Mouse (Mus musculus) forebrain, postnatal 0 days (tissue): ENCODE measurements around the gene B630019K06Rik. TPM values are rescaled to one million over a fixed set of nuclear protein-coding genes. Genes with fewer than 3 reads are reported as not detected.

Source experiments
- ATAC-seq: fragments of 200-750 bp; cut with Nextera tagmentation; 2 replicates; pipeline ENCODE4 v1.8.0; 2017; ENCODE audit warnings: mild to moderate bottlenecking, moderate library complexity
- DNase-seq: peaks from one replicate; pipeline ENCODE4 v3.0.0-alpha.2; 2015
- H3K27ac ChIP-seq: fragments of 300-500 bp; sonication (generic); 2 replicates; pipeline ENCODE4 v1.5.1; 2014; ENCODE audit warnings: low read depth, mild to moderate bottlenecking, antibody characterized with exemption, low read length, moderate library complexity, mixed read lengths
- H3K27me3 ChIP-seq: fragments of 300-500 bp; sonication (generic); 2 replicates; pipeline ENCODE4 v1.6.1; 2014; ENCODE audit warnings: mild to moderate bottlenecking, low read length, mixed read lengths; ENCODE audit not compliant: insufficient read depth
- H3K36me3 ChIP-seq: fragments of 300-500 bp; sonication (generic); 2 replicates; pipeline ENCODE4 v1.6.1; 2014; ENCODE audit warnings: mild to moderate bottlenecking, moderate library complexity; ENCODE audit not compliant: insufficient read depth
- H3K4me1 ChIP-seq: fragments of 300-500 bp; sonication (generic); 2 replicates; pipeline ENCODE4 v1.6.1; 2014; ENCODE audit warnings: antibody characterized with exemption; ENCODE audit not compliant: insufficient read depth
- H3K4me2 ChIP-seq: fragments of 300-500 bp; sonication (generic); 2 replicates; pipeline ENCODE4 v1.6.1; 2014; ENCODE audit warnings: low read depth, mild to moderate bottlenecking, moderate library complexity
- H3K4me3 ChIP-seq: fragments of 300-500 bp; sonication (generic); 2 replicates; pipeline ENCODE4 v1.5.1; 2014; ENCODE audit warnings: low read depth, low read length, mixed read lengths
- H3K9ac ChIP-seq: fragments of 300-500 bp; sonication (generic); 2 replicates; pipeline ENCODE4 v1.6.1; 2014; ENCODE audit warnings: mild to moderate bottlenecking
- H3K9me3 ChIP-seq: fragments of 300-500 bp; sonication (generic); 2 replicates; pipeline ENCODE4 v1.6.1; 2016; ENCODE audit warnings: low read length
- CTCF ChIP-seq: sonication (generic); IDR thresholded peaks from 2 replicates; pipeline ENCODE4 v1.5.1; 2016; ENCODE audit warnings: antibody characterized with exemption, control low read depth, low read depth
- WGBS: fragments of 180-500 bp; shearing (Covaris S2); extraction: QIAGEN DNeasy Blood & Tissue Kit; methylation state at CpG from one replicate; pipeline ENCODE4 v1.1.7; 2014; 5-methylcytosine and 5-hydroxymethylcytosine counted together
- polyA plus RNA-seq: library from polyadenylated mRNA; unstranded; fragments of >200 nt; fragmentation: Nextera tagmentation; extraction: Ambion mirVana; gene quantifications from 2 replicates; pipeline ENCODE4 v1.2.1, GENCODE M21; 2015
- total RNA-seq: library from RNA; depleted of rRNA; stranded (reverse); fragments of >200 nt; gene quantifications from 2 replicates; pipeline ENCODE4 v1.2.3, GENCODE M21; 2014; rRNA removed

The B630019K06Rik gene
- total and polyA plus RNA-seq, 2 experiments from 2014 or later = 27.1 to 60.1 TPM

DNA sequence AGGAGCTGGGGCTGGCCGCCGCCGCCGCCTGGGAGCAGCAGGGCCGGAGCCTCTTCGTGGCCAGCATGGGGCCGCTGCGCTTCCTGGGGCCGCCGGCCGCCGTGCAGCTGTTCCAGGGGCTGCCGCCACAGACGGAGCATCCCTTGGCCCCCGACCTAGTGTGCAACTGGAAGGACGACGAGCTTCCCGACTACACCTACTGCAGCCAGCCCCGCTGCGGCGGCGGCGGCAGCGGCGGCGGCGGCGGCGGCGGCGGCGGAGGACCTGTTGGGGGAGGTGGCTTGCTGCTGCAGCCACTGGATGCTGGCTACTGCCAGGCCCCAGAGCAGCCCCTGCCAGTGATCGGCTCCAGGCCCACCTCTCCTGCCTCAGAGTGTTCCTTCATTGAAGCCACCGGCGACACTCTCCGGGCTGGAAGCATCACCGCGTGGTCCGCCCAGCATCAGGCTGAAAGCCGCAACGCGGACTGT lies 1.0 kb downstream of the B630019K06Rik start:
- H3K9ac ChIP-seq = peak overlapping the region; percentile 75
- DNase-seq (no peak), ATAC-seq (peak; percentile 70)
- peak overlapping the region; percentile 86 for H3K27ac ChIP-seq
- no peaks in the 10 kb centered on the region for H3K9me3 ChIP-seq
- no peaks in the 10 kb centered on the region for H3K4me1 ChIP-seq
- WGBS = 30% methylated on average over 27 of the region's 42 CpGs
- TF ChIP-seq CTCF = no peak
- 0 out of 2 replicates have a peak, but pooled peaks cover 3% of the 10 kb centered on the region for H3K36me3 ChIP-seq
- no peaks in the 10 kb centered on the region for H3K27me3 ChIP-seq
- H3K4me3 ChIP-seq = peak overlapping the region; percentile 51
- H3K4me2 ChIP-seq = peak overlapping the region; percentile 66

DNA sequence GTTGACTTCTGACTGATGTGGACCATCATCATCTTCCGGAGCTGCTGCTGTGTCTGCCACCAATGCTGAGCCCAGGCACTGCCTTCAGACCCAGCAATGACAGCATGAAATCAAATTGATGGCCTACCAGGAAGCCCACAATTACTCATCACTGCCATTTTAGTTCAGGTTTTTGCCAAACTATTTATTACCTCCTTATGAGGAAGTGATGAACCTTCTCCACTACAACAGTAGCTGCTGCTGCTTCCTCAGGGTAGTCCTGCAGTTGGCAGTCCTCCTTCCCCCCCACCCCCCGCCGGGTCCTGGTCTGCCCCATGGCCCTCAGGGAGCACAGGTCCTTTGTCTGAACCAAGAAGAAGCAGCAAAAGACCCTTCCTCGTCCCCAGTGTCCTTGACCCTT lies 8.6 kb downstream of the B630019K06Rik start:
- no peak overlapping the region for H3K27ac ChIP-seq
- no peaks in the 10 kb centered on the region for H3K27me3 ChIP-seq
- ATAC-seq = no peak
- H3K9me3 ChIP-seq = no peaks in the 10 kb centered on the region
- WGBS = 78% methylated on average over 4 of the region's 4 CpGs
- no peaks in the 10 kb centered on the region for H3K4me1 ChIP-seq
- H3K9ac ChIP-seq = no peak overlapping the region
- no peak for DNase-seq
- no peak overlapping the region for H3K4me2 ChIP-seq
- TF ChIP-seq CTCF = no peak
- no peak overlapping the region for H3K4me3 ChIP-seq
- H3K36me3 ChIP-seq = no peaks in the 10 kb centered on the region

DNA sequence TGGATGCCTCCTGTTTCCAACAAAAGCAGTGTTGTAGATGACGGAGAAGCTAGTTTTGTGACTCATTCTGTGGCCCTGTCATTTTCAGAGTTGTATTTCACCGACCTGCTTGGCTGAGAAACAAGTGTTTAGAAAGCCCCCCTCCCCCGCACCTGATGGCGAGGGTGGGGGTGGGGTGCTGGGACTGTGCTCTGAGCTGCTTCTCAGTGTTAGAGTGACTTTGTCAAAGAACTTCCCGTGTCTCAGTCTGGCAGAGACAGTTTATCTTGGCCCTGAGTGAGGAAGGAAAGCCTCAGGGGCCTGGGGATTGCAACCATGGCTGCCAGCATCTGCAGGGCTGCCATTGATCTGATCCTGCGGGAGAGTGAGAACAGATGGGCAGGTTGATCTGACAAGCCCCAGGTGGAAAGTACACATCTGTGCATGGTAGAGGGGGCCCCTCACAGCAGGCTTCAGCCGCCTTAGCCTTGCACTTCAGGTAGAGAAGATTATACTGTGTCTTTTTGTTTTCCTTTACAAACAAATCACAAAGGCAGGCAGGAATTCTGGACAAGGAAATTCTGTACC lies 9.8 kb downstream of the B630019K06Rik start:
- no peak for ATAC-seq
- Histone ChIP-seq H3K4me3 (no peak overlapping the region), H3K4me2 (no peak overlapping the region), H3K9me3 (no peaks in the 10 kb centered on the region), H3K4me1 (no peaks in the 10 kb centered on the region), H3K27me3 (no peaks in the 10 kb centered on the region), H3K27ac (no peak overlapping the region), H3K36me3 (no peaks in the 10 kb centered on the region), H3K9ac (no peak overlapping the region)
- WGBS = 39% methylated on average over 7 of the region's 7 CpGs
- TF ChIP-seq CTCF = no peak
- no peak for DNase-seq

DNA sequence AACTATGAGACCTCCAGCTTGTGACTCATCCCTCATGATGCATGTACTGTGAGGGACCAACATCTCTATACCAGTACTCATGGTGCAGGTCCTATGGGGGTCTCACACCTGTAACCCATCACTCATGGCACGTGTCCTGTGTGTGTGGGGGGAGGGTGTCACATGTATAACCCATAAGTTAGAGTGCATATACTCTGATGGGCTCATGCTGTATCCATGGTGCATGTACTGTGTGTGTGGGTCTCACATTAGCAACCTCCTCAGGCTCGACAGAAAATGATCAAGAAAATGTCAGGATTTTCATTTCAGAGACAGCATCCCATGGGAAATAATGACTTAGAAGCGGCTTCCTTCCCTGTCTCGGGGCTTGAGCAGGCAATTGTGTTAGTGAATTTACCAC lies 28.9 kb downstream of the B630019K06Rik start:
- H3K9ac ChIP-seq = no peak overlapping the region
- H3K9me3 ChIP-seq = no peaks in the 10 kb centered on the region
- H3K27ac ChIP-seq = no peak overlapping the region
- H3K36me3 ChIP-seq = no peaks in the 10 kb centered on the region
- TF ChIP-seq CTCF = no peak
- ATAC-seq (no peak; the same call in 1 of the 2 replicates), DNase-seq (no peak)
- H3K27me3 ChIP-seq = no peaks in the 10 kb centered on the region
- no peak overlapping the region for H3K4me3 ChIP-seq
- no peak overlapping the region for H3K4me2 ChIP-seq
- no peaks in the 10 kb centered on the region for H3K4me1 ChIP-seq
- 72% methylated on average over 4 of the region's 4 CpGs for WGBS

DNA sequence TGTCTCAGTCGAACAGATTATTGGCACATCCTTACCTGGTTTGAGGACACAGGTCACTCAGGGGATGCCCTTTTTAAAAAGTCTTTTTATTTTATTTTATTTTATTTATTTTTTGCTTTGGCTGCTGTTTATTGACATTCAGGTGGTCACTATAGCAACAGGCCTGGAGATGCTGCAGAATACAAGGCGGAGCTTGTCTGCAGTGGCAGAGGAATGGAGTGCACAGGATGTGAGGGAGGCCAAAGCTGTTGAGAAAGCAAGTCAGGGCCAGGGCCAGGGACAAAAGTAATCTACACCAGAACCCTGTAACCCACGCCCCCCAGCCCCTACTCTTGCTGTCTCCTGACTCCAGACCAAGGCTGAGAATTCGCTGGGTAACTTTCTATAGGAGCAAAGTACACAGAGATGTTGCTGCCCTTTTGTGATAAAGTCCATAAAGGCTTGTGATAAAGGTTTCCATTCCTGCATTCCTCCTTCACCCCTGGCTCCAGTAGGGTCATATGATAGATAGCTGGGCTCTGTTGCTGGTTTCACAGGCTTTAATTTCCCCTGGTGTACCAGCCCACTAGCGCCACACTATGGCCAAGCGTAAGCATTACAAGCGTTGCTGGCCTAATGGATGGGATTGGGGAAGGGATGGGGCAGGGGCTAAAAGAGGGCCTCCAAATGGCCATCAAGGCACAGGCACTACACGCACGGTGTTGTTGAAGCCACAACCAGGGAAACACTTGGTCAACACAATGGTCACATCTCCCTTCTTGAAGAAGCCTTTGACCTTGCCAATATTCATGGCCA lies 29.8 kb downstream of the B630019K06Rik start:
- ATAC-seq (peak; percentile 64; the same call in 1 of the 2 replicates), DNase-seq (peak; percentile 17)
- no peak overlapping the region for H3K9ac ChIP-seq
- 61% methylated on average over 9 of the region's 9 CpGs for WGBS
- H3K9me3 ChIP-seq = no peaks in the 10 kb centered on the region
- H3K4me2 ChIP-seq = no peak overlapping the region
- H3K27ac ChIP-seq = no peak overlapping the region
- no peaks in the 10 kb centered on the region for H3K4me1 ChIP-seq
- no peak overlapping the region for H3K4me3 ChIP-seq
- TF ChIP-seq CTCF = peak; percentile 45
- no peaks in the 10 kb centered on the region for H3K36me3 ChIP-seq
- H3K27me3 ChIP-seq = no peaks in the 10 kb centered on the region

DNA sequence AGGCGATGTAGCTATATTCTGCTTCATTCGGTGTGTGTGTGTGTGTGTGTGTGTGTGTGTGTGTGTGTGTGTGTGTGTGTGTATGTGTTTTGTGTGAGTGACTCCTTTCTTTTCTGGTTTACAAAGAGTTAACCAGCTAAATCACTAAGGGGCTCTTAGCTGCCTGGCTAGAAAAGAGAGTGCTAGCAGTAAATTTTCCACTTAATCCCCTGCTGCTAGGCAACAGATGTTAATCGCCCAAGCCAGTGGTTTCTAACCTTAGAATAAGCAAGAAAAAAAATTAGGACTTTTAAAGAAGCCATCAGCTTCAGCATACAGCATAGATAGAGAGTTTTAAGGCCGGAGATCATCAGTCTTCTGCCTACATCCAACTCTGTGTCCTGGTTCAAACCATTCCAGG lies 35.1 kb downstream of the B630019K06Rik start:
- ATAC-seq (no peak; the same call in 1 of the 2 replicates), DNase-seq (no peak)
- no peaks in the 10 kb centered on the region for H3K4me1 ChIP-seq
- no peak for TF ChIP-seq CTCF
- H3K9ac ChIP-seq = no peak overlapping the region
- WGBS = 26% methylated on average over 4 of the region's 4 CpGs
- H3K9me3 ChIP-seq = no peaks in the 10 kb centered on the region
- no peak overlapping the region for H3K4me2 ChIP-seq
- no peak overlapping the region for H3K27ac ChIP-seq
- H3K27me3 ChIP-seq = no peaks in the 10 kb centered on the region
- no peaks in the 10 kb centered on the region for H3K36me3 ChIP-seq
- H3K4me3 ChIP-seq = no peak overlapping the region

DNA sequence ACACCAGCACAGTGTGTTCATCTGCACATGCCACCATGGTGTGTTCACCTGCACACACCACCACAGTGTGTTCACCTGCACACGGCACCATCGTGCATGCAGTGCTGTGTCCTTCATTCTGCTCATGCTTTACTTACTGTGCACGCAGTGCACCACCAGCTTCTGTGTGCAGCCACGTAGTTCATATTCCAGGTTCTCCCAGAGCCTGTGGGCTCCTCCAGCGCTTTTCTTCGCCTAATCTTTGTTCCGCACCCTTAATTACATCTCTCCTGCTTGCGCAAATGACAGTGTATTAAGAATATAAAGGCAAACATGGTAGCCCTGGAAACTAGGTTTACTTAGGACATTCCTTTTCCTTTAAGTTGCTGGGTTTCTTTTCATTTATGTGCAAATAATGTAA lies 51.9 kb downstream of the B630019K06Rik start:
- 67% methylated on average over 8 of the region's 8 CpGs for WGBS
- Histone ChIP-seq H3K4me1 (no peaks in the 10 kb centered on the region), H3K27ac (no peak overlapping the region), H3K9me3 (no peaks in the 10 kb centered on the region), H3K27me3 (no peaks in the 10 kb centered on the region), H3K36me3 (no peaks in the 10 kb centered on the region), H3K9ac (no peak overlapping the region), H3K4me3 (no peak overlapping the region), H3K4me2 (no peak overlapping the region)
- ATAC-seq (no peak), DNase-seq (no peak)
- TF ChIP-seq CTCF = no peak

Other genes starting within 250 kb of the B630019K06Rik start
- not detected in 2 replicates for gene Ssxb8, start 201.5 kb upstream of the B630019K06Rik start, total RNA-seq
- not detected in 2 replicates for gene Ssxb8, start 201.5 kb upstream of the B630019K06Rik start, polyA plus RNA-seq
- not detected in 2 replicates for gene Ssx9, start 143.9 kb upstream of the B630019K06Rik start, total RNA-seq
- gene Ssx9, start 143.9 kb upstream of the B630019K06Rik start, polyA plus RNA-seq = not detected in 2 replicates
- 0.38 TPM in 1 of 2 replicates, not detected in the other for gene Ssxb5, start 88.7 kb upstream of the B630019K06Rik start, total RNA-seq
- gene Ssxb5, start 88.7 kb upstream of the B630019K06Rik start, polyA plus RNA-seq = not detected in 2 replicates
- not detected in 2 replicates for gene Gm6592, start 48.4 kb upstream of the B630019K06Rik start, total RNA-seq
- not detected in 2 replicates for gene Gm6592, start 48.4 kb upstream of the B630019K06Rik start, polyA plus RNA-seq
- gene Gm5751, start 18.1 kb upstream of the B630019K06Rik start, total RNA-seq = not detected in 2 replicates
- gene Gm5751, start 18.1 kb upstream of the B630019K06Rik start, polyA plus RNA-seq = not detected in 2 replicates
- gene Fthl17b, start 70.6 kb downstream of the B630019K06Rik start, total RNA-seq = not detected in 2 replicates
- gene Fthl17b, start 70.6 kb downstream of the B630019K06Rik start, polyA plus RNA-seq = not detected in 2 replicates
- gene Fthl17c, start 84.2 kb downstream of the B630019K06Rik start, total RNA-seq = not detected in 2 replicates
- gene Fthl17c, start 84.2 kb downstream of the B630019K06Rik start, polyA plus RNA-seq = not detected in 2 replicates
- not detected in 2 replicates for gene Fthl17d, start 94.4 kb downstream of the B630019K06Rik start, total RNA-seq
- not detected in 2 replicates for gene Fthl17d, start 94.4 kb downstream of the B630019K06Rik start, polyA plus RNA-seq
- gene Fthl17e, start 141.1 kb downstream of the B630019K06Rik start, total RNA-seq = not detected in 2 replicates
- gene Fthl17e, start 141.1 kb downstream of the B630019K06Rik start, polyA plus RNA-seq = not detected in 2 replicates
- gene Fthl17f, start 170.6 kb downstream of the B630019K06Rik start, total RNA-seq = not detected in 2 replicates
- not detected in 2 replicates for gene Fthl17f, start 170.6 kb downstream of the B630019K06Rik start, polyA plus RNA-seq
- not detected in 2 replicates for gene 4930402K13Rik, start 212.2 kb downstream of the B630019K06Rik start, total RNA-seq
- not detected in 2 replicates for gene 4930402K13Rik, start 212.2 kb downstream of the B630019K06Rik start, polyA plus RNA-seq